Mouse (Mus musculus): ENCODE results near the gene AI182371.

The AI182371 gene

DNA sequence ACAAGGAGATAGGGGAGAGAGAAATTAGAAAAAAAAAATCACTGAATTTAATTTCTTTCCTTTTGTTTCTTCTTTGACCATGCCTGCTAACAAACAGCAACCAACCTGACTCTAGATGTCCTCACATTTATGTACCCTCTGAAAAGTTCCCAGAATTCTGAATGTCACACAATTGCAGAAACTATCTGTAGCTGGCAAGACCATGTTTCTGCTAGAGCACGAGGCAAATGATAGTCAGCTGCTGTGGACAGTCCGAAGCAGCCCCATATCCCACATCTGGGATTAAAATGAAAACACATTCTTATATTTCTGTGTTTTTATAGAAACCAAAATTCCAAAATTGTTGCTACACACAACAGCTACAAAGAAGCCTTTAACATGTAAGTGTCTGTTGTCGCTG, at the start of gene AI182371:
TSS of gene AI182371 (minus strand) at position 101 of the 400 bp plus-strand sequence.
- no peak for DNase-seq (ENCODE audit: low read depth in 2 of 2, low spot score in 2 of 2)

DNA sequence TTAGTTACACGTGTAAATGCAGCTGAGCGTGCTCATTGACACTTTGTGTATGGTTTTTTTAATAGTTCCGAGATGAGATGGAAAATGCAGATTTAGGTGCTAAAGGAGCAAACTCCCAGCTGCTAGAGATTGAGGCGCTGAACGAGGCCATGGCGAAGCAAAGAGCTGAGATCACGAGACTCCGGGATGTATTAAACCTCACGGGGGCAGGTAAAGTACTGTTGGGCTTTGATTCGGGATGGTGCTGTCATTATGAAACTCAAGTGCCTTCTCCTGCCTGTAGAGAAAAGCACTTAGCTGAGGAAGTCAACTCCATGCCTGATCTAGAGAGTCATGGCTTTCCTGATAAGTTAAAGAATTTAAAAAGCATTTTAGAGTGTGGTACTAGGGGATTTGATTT, 47.5 kb upstream of the AI182371 start:
- no peak for DNase-seq (ENCODE audit: low read depth in 2 of 2, low spot score in 2 of 2)

DNA sequence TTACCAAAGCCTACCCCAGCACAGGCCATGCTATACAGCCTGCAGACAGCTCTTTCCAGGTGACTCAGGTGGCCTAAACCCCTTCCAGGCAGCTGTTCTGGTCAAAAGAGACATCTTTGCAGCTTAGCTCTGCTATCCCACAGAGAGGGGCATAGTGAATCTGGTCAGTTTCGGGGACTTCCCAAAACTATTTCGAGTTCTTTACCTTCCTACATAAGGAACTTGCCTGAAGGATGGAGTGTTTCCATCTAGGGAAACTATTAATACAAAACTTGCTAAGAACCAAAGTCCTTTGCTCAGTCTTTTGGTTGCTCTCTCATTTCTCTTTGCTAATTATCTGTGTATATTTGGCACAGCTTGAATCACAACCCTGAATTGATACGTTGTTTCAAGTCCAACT, 40.3 kb upstream of the AI182371 start:
- DNase-seq (ENCODE audit: low read depth in 2 of 2, low spot score in 2 of 2): no peak

GRCm38 (mm10) chr2:35138576-35138975, 37.2 kb upstream of the AI182371 start:
- DNase-seq (ENCODE audit: low read depth in 2 of 2, low spot score in 2 of 2): no peak

GRCm38 (mm10) chr2:35133891-35134290, 32.5 kb upstream of the AI182371 start:
- no peak for DNase-seq (ENCODE audit: low read depth in 2 of 2, low spot score in 2 of 2)

- DNase-seq (ENCODE audit: low read depth in 2 of 2, low spot score in 2 of 2): no peak
These were observed 31.3 kb upstream of the AI182371 start for GRCm38 (mm10) chr2:35132662-35133055.

- DNase-seq (ENCODE audit: low read depth in 2 of 2, low spot score in 2 of 2): peak; percentile 88 to 94
These were observed 30.8 kb upstream of the AI182371 start for GRCm38 (mm10) chr2:35131991-35132661.

- DNase-seq (ENCODE audit: low read depth in 2 of 2, low spot score in 2 of 2): no peak
These were observed 30.1 kb upstream of the AI182371 start for GRCm38 (mm10) chr2:35131491-35131890.

- DNase-seq (ENCODE audit: low read depth in 2 of 2, low spot score in 2 of 2): no peak
These were observed 23.4 kb upstream of the AI182371 start for GRCm38 (mm10) chr2:35124716-35125115.

- no peak for DNase-seq (ENCODE audit: low read depth in 2 of 2, low spot score in 2 of 2)
These were observed 9.2 kb upstream of the AI182371 start for GRCm38 (mm10) chr2:35110521-35110920.

- peak in 1 of 2 experiments; percentile 7 for DNase-seq (ENCODE audit: low read depth in 2 of 2, low spot score in 2 of 2)
These were observed 8.6 kb upstream of the AI182371 start for GRCm38 (mm10) chr2:35109924-35110304.

- DNase-seq (ENCODE audit: low read depth in 2 of 2, low spot score in 2 of 2): peak; percentile 88 to 90
These were observed 8.0 kb upstream of the AI182371 start, which contains the start of gene Cntrl for GRCm38 (mm10) chr2:35109141-35109923. Gene Cntrl (plus strand): TSS chr2:35109492.

DNA sequence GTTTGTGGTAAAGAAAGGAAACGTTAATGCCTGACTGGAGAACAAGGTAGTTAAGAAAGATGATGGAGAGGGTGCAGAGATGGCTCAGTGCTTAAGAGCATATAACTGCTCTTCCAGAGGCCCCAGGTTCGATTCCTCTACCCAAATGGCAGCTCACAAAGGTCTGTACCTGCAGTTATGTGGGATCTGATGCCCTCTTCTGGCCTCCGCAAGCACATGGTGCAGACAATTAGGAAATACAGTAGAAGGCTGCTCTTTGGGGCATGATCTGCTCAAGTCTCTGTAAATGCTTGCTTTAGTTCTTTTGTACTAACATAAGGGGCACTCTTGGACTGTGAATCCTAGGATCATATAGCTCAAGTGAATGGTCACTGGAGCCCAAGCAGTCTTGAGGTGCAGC, 7.4 kb upstream of the AI182371 start:
- peak; percentile 34 to 53 for DNase-seq (ENCODE audit: low read depth in 2 of 2, low spot score in 2 of 2)

DNA sequence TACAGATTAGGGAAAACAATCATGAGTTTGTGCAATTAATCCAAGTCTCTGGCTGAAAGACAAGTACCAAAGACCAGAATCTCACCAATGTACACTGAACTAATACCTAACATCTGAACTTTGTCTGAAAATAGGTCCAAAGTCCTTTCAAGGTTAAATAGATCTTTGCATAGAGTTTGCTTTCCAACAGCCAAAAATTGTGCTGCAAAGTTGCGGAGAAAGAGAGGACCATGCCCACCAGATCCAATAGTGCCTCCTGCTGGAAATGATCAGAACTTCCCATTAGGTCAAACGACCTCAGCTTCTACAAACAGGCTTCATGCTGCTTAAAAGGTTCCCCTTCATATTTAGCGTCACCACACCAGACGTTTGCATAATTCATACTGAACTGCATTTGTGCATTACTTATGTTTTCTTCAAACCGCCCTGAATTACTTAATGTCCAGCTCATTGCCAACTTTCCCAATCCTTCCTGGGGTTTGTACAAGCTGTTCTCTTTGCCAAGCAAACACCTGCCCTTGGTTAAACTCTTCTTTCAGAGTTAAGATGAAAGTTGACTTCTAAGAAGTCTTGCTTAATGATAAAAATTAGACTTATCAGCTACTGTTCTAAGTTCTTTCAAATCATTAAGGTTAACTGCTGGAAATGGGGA, 6.8 kb upstream of the AI182371 start:
- peak; percentile 30 to 52 for DNase-seq (ENCODE audit: low read depth in 2 of 2, low spot score in 2 of 2)

- no peak for DNase-seq (ENCODE audit: low read depth in 2 of 2, low spot score in 2 of 2)
These were observed 3.5 kb upstream of the AI182371 start for GRCm38 (mm10) chr2:35104843-35105242.

GRCm38 (mm10) chr2:35103558-35103957, 2.2 kb upstream of the AI182371 start:
- DNase-seq (ENCODE audit: low read depth in 2 of 2, low spot score in 2 of 2): no peak

DNA sequence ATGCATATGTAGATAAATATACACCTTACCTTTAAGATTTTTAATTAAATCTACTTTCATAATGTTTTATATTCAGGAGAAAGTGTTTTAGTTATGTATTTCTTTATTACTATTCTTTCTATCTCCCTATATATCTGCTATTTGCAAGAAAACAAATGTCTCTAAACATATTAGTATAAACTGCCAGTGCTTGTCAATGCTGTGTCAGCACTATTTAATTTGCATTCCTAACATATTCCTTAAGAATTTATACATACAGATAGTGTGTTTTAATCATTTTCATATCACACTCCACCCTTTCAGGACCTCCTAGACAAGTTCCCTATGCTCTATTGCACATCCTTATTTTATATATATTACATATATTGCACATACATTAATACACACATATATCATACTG, 1.4 kb upstream of the AI182371 start:
- no peak for DNase-seq (ENCODE audit: low read depth in 2 of 2, low spot score in 2 of 2)

- no peak for DNase-seq (ENCODE audit: low read depth in 2 of 2, low spot score in 2 of 2)
These were observed 814 bp downstream of the AI182371 start for GRCm38 (mm10) chr2:35100529-35100928.

DNA sequence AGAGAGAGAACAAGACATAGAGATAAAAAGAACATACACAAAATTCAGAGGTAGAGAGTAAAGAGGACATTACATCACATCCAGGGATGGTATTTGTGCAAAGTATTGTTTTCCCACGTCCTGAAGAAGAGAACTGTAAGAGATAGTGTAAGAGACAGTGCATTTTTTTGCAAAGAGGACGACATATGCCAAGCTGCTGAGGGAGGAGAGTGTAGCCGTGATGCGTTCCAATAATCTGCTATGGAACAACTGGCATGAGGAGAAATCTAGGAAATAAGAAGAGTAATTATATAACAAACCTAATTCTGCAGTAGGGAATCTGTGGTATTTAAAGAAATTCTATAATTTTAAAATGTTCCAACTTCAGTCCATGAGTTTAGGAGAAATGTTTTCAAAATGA, 13.9 kb downstream of the AI182371 start:
- DNase-seq (ENCODE audit: low read depth in 2 of 2, low spot score in 2 of 2): no peak

DNA sequence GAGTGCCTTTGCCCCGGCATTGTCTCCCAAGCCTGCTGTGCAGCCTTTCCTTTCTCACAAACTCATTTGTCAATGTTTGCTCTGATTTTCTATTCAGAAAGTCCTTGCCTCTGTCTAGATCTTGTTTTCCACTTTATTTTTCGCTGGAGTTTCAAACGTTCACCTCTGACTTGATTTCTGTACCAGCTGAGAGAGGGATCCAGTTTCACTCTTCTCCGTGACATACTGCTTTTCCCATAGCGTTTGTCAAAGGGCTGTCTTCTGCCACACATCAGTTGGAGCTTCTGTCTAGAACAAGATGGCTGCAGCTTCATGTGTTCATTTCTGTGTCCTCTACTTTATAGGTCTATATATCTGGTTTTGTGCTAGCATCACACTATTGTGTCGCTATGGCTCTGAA, 22.2 kb downstream of the AI182371 start:
- DNase-seq (ENCODE audit: low read depth in 2 of 2, low spot score in 2 of 2): no peak

DNA sequence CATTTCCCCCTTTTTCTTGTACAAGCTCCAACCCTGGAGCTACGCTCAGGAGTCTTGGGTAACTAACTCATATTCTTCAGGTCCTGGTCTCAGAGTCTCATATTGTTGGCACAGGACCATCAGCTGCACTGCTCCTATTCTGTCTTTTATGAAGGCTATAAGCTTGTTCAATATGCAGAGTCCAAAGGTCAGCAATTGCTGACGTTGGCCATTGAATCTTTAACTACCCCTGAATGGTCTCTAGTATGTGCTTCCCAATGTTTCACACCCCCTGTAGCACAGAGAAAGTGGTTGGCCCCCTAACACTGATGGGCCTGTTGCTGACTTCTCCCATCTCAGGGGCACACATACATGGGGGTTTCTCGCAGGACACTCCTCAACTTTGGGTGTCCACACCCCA, 27.0 kb downstream of the AI182371 start:
- no peak for DNase-seq (ENCODE audit: low read depth in 2 of 2, low spot score in 2 of 2)

- no peak for DNase-seq (ENCODE audit: low read depth in 2 of 2, low spot score in 2 of 2)
These were observed 28.8 kb downstream of the AI182371 start for GRCm38 (mm10) chr2:35072547-35072946.
